Mouse (Mus musculus) embryonic fibroblast, embryonic 13.5 days (primary cell): ENCODE measurements at regions not wholly inside any gene's neighbourhood (a gene's known extent, or its start where the extent isn't known, plus 50 kb on each side); places are given as distances from the start of the nearest gene placed in this dataset.

Experiments used
- CTCF ChIP-seq: IDR thresholded peaks from 2 replicates; pipeline ENCODE4 v1.5.1; 2011; ENCODE audit warnings: mild to moderate bottlenecking, control low read depth, low read length, moderate library complexity, borderline replicate concordance; ENCODE audit not compliant: insufficient read depth
- POLR2A ChIP-seq: IDR thresholded peaks from 2 replicates; pipeline ENCODE4 v1.6.1; 2011; ENCODE audit warnings: low read depth, mild to moderate bottlenecking, control low read depth, low read length, moderate library complexity

- TF ChIP-seq CTCF (no peak), POLR2A (no peak)
These were observed 345.8 kb downstream of the Tcerg1l start for GRCm38 (mm10) chr7:138051696-138052095.
